Mouse (Mus musculus) kidney, adult 2 months (tissue): ENCODE measurements around the gene Cep68. TPM values are rescaled to one million over a fixed set of nuclear protein-coding genes. Genes with fewer than 3 reads are reported as not detected.

ENCODE experiments used
- DNase-seq: peaks from one replicate; pipeline ENCODE4 v3.0.0; 2021
- H3K27ac ChIP-seq: fragments of 200-500 bp; 2 replicates; pipeline ENCODE4 v1.5.1; 2012; ENCODE audit warnings: low read depth, low read length, control low read depth, inconsistent platforms; ENCODE audit not compliant: insufficient read depth
- H3K27me3 ChIP-seq: fragments of 200-500 bp; replicated peaks from 2 replicates; pipeline ENCODE4 v1.6.1; 2012; ENCODE audit warnings: mild to moderate bottlenecking, moderate library complexity, low read length, inconsistent platforms; ENCODE audit not compliant: control insufficient read depth, insufficient read depth
- H3K36me3 ChIP-seq: fragments of 200-500 bp; 2 replicates; pipeline ENCODE4 v1.6.1; 2012; ENCODE audit warnings: mild to moderate bottlenecking, moderate library complexity, low read length, inconsistent platforms; ENCODE audit not compliant: control insufficient read depth, insufficient read depth
- H3K4me1 ChIP-seq: fragments of 200-500 bp; 2 replicates; pipeline ENCODE4 v1.6.1; 2011; ENCODE audit warnings: low read length; ENCODE audit not compliant: control insufficient read depth, insufficient read depth
- H3K4me3 ChIP-seq: fragments of 200-500 bp; 2 replicates; pipeline ENCODE4 v1.5.1; 2011; ENCODE audit warnings: mild to moderate bottlenecking, low read depth, low read length, control low read depth; ENCODE audit not compliant: insufficient read depth
- CTCF ChIP-seq: fragments of 200-500 bp; conservative IDR thresholded peaks from 2 replicates; pipeline ENCODE4 v1.5.1; 2011; ENCODE audit warnings: low read depth, mild to moderate bottlenecking, control low read depth, low read length, moderate library complexity, mixed read lengths; ENCODE audit not compliant: insufficient read depth, insufficient read length
- POLR2A ChIP-seq: fragments of 200-500 bp; IDR thresholded peaks from one replicate; pipeline ENCODE4 v1.6.1; 2011; ENCODE audit warnings: low read depth, low read length, control low read depth
- WGBS: fragments of 180-500 bp; shearing (Covaris S2); methylation state at CpG from one replicate; pipeline ENCODE4 v1.1.7; 2018; 5-methylcytosine and 5-hydroxymethylcytosine counted together
- polyA plus RNA-seq: library from polyadenylated mRNA; depleted of rRNA; stranded (reverse); fragments of >200 nt; gene quantifications from 2 replicates; pipeline ENCODE4 v1.2.3, GENCODE M21; 2012

Cep68 gene
- polyA plus RNA-seq, 1 experiment: 15.4 TPM

- H3K4me3 ChIP-seq: no peak overlapping the region
- no peak for DNase-seq
- peaks cover 26% of the 10 kb centered on the region for H3K4me1 ChIP-seq
- no peak overlapping the region for H3K27ac ChIP-seq
- TF ChIP-seq POLR2A: no peak
- no peak for TF ChIP-seq CTCF
- H3K27me3 ChIP-seq: no peaks in the 10 kb centered on the region
- WGBS: 87% methylated on average over 1 of the region's 1 CpGs
- peaks cover 16% of the 10 kb centered on the region; the same call in 1 of the 2 replicates for H3K36me3 ChIP-seq
These were observed 32.0 kb downstream of the Cep68 start for GRCm38 (mm10) chr11:20217227-20217626.

GRCm38 (mm10) chr11:20216415-20216814 is 32.8 kb downstream of the Cep68 start:
- 89% methylated on average over 4 of the region's 4 CpGs for WGBS
- peaks cover 16% of the 10 kb centered on the region; the same call in 1 of the 2 replicates for H3K36me3 ChIP-seq
- TF ChIP-seq POLR2A (no peak), CTCF (no peak)

DNA sequence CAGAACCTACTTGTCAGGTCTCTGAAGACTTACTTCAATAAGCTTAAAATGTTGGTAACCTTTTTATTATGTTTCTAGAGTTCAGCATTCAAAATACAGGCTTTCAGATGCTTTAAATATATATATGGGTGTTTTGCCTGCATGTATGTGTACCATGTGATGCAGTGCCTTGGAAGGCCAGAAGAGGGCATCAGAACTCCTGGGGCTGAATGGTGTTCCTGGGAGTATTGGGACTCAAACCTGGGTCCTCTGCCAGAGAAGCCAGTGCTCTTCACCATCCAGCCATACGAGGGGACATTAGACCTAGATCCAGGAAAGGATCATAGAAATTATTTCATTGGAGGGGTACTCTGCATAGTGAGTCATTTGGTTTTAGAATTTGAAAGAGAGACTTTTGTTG is 34.5 kb downstream of the Cep68 start:
- Histone ChIP-seq H3K27ac (no peak overlapping the region), H3K36me3 (peaks cover 9% of the 10 kb centered on the region; the same call in 1 of the 2 replicates), H3K4me3 (no peak overlapping the region), H3K4me1 (peaks cover 44% of the 10 kb centered on the region), H3K27me3 (no peaks in the 10 kb centered on the region)
- no peak for DNase-seq
- WGBS: 90% methylated on average over 1 of the region's 1 CpGs
- peak; percentile 55 for TF ChIP-seq CTCF
- TF ChIP-seq POLR2A: no peak

More at GRCm38 (mm10) chr11:20216415-20216814, 32.8 kb downstream of the Cep68 start:
- Histone ChIP-seq H3K4me1 (peaks cover 32% of the 10 kb centered on the region), H3K27me3 (no peaks in the 10 kb centered on the region), H3K4me3 (no peak overlapping the region), H3K27ac (no peak overlapping the region)
- no peak for DNase-seq

GRCm38 (mm10) chr11:20211838-20212237 is 37.4 kb downstream of the Cep68 start:
- Histone ChIP-seq H3K27ac (no peak overlapping the region), H3K27me3 (no peaks in the 10 kb centered on the region), H3K4me3 (no peak overlapping the region), H3K4me1 (peaks cover 42% of the 10 kb centered on the region), H3K36me3 (peaks cover 2% of the 10 kb centered on the region; the same call in 1 of the 2 replicates)
- TF ChIP-seq POLR2A (no peak), CTCF (no peak)
- DNase-seq: no peak
- 30% methylated on average over 2 of the region's 2 CpGs for WGBS

DNA sequence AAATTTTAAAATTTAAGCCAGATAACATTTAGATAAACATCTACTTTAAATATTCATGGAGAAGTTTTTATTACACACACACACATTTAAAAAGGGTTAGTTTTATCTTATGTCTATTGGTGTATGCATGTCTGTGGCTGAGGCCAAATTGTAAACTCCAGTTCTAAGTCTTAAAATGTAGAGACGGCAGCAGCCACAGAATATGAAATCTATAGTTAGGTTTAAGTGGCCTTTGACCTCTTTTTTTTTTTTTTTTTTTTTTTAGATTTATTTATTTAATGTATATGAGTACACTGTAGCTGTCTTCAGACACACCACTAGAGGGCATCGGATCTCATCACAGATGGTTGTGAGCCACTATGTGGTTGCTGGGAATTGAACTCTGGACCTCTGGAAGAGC is 41.6 kb downstream of the Cep68 start:
- no peaks in the 10 kb centered on the region for H3K27me3 ChIP-seq
- H3K27ac ChIP-seq: no peak overlapping the region
- H3K4me1 ChIP-seq: peaks cover 53% of the 10 kb centered on the region
- no peak for DNase-seq
- no peak for TF ChIP-seq CTCF
- no peak for TF ChIP-seq POLR2A
- WGBS: 66% methylated on average over 2 of the region's 2 CpGs
- H3K36me3 ChIP-seq: no peaks in the 10 kb centered on the region
- no peak overlapping the region for H3K4me3 ChIP-seq

GRCm38 (mm10) chr11:20206626-20207223 is 42.5 kb downstream of the Cep68 start:
- TF ChIP-seq POLR2A (no peak), CTCF (no peak)
- Histone ChIP-seq H3K4me1 (peaks cover 44% of the 10 kb centered on the region), H3K4me3 (no peak overlapping the region), H3K36me3 (no peaks in the 10 kb centered on the region), H3K27me3 (no peaks in the 10 kb centered on the region), H3K27ac (no peak overlapping the region)
- DNase-seq: no peak
- 10% methylated on average over 2 of the region's 2 CpGs for whole genome bisulfite sequencing

- no peaks in the 10 kb centered on the region for H3K36me3 ChIP-seq
- no peak for DNase-seq
- no peak overlapping the region for H3K4me3 ChIP-seq
- TF ChIP-seq POLR2A: no peak
- TF ChIP-seq CTCF: no peak
- no peaks in the 10 kb centered on the region for H3K27me3 ChIP-seq
- WGBS: 28% methylated on average over 4 of the region's 4 CpGs
- peak overlapping the region; percentile 59 for H3K27ac ChIP-seq
- peaks cover 38% of the 10 kb centered on the region for H3K4me1 ChIP-seq
These were observed 43.7 kb downstream of the Cep68 start for GRCm38 (mm10) chr11:20205538-20205937.

DNA sequence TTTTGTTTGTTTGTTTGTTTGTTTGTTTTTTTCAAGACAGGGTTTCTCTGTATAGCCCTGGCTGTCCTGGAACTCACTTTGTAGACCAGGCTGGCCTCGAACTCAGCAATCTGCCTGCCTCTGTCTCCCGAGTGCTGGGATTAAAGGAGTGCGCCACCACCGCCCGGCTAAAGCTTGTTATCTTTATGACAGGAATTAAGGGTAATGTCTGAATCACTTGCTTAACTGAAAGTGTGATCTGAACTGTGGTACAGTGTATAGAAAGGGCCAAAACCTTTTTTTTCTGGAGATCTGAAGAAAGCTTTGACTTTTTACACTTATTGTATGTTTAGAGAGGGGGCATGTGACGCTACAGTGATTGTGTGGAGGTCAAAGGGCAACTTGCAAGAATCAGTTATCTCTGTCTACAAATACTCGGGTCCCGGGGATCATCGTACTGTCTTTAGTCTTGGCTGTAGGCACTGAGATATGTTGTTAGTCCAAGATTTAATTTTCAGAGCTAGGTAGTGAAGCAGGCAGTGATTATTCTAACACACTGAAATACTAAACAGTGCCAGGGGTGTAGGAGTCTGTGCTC is 44.3 kb downstream of the Cep68 start:
- 40% methylated on average over 9 of the region's 9 CpGs for WGBS
- no peak for DNase-seq
- H3K36me3 ChIP-seq: no peaks in the 10 kb centered on the region
- H3K27ac ChIP-seq: peak overlapping the region; percentile 59
- H3K4me1 ChIP-seq: peaks cover 33% of the 10 kb centered on the region
- no peak for TF ChIP-seq CTCF
- TF ChIP-seq POLR2A: no peak
- H3K4me3 ChIP-seq: no peak overlapping the region
- H3K27me3 ChIP-seq: no peaks in the 10 kb centered on the region
